Mouse (Mus musculus) kidney, embryonic 16.5 days (tissue): ENCODE measurements around the gene Ctla2b. TPM values are rescaled to one million over a fixed set of nuclear protein-coding genes. Genes with fewer than 3 reads are reported as not detected.

Source experiments
- ATAC-seq: fragments of 200-750 bp; cut with Nextera tagmentation; 2 replicates; pipeline ENCODE4 v1.8.0; 2017; ENCODE audit warnings: moderate TSS enrichment; ENCODE audit not compliant: low FRiP score, low TSS enrichment
- H3K27ac ChIP-seq: fragments of 300-500 bp; sonication (generic); 2 replicates; pipeline ENCODE4 v1.5.1; 2014; ENCODE audit warnings: low read length
- H3K27me3 ChIP-seq: fragments of 300-500 bp; sonication (generic); 2 replicates; pipeline ENCODE4 v1.6.1; 2014; ENCODE audit warnings: low read length, control low read depth, mixed read lengths; ENCODE audit not compliant: insufficient read depth
- H3K36me3 ChIP-seq: fragments of 300-500 bp; sonication (generic); 2 replicates; pipeline ENCODE4 v1.6.1; 2014; ENCODE audit warnings: low read length, control low read depth, mixed read lengths; ENCODE audit not compliant: insufficient read depth
- H3K4me1 ChIP-seq: fragments of 300-500 bp; sonication (generic); 2 replicates; pipeline ENCODE4 v1.6.1; 2014; ENCODE audit warnings: low read length, control low read depth, mixed read lengths; ENCODE audit not compliant: insufficient read depth
- H3K4me2 ChIP-seq: fragments of 300-500 bp; sonication (generic); replicated peaks from 2 replicates; pipeline ENCODE4 v1.6.1; 2014; ENCODE audit warnings: low read depth, low read length
- H3K4me3 ChIP-seq: fragments of 300-500 bp; sonication (generic); 2 replicates; pipeline ENCODE4 v1.5.1; 2014; ENCODE audit warnings: mild to moderate bottlenecking, low read length
- H3K9ac ChIP-seq: fragments of 300-500 bp; sonication (generic); replicated peaks from 2 replicates; pipeline ENCODE4 v1.6.1; 2014; ENCODE audit warnings: low read length
- H3K9me3 ChIP-seq: fragments of 300-500 bp; sonication (generic); 2 replicates; pipeline ENCODE4 v1.6.1; 2016; ENCODE audit warnings: low read length, control low read depth
- WGBS: fragments of 180-500 bp; shearing (Covaris S2); extraction: QIAGEN DNeasy Blood & Tissue Kit; methylation state at CpG from one replicate; pipeline ENCODE4 v1.1.7; 2014; 5-methylcytosine and 5-hydroxymethylcytosine counted together
- polyA plus RNA-seq: library from polyadenylated mRNA; unstranded; fragments of >200 nt; fragmentation: Nextera tagmentation; extraction: Ambion mirVana; gene quantifications from 2 replicates; pipeline ENCODE4 v1.2.1, GENCODE M21; 2015

Ctla2b gene
- polyA plus RNA-seq, 1 experiment from 2014 or later = 4.5 TPM

GRCm38 (mm10) chr13:60848241-60849120 is 48.8 kb downstream of the Ctla2b start:
- no peak overlapping the region for H3K4me3 ChIP-seq
- H3K36me3 ChIP-seq = no peaks in the 10 kb centered on the region
- H3K27me3 ChIP-seq = no peaks in the 10 kb centered on the region
- WGBS = 78% methylated on average over 4 of the region's 4 CpGs
- ATAC-seq = no peak
- H3K27ac ChIP-seq = no peak overlapping the region
- H3K4me2 ChIP-seq = no peak overlapping the region
- no peaks in the 10 kb centered on the region for H3K4me1 ChIP-seq
- H3K9me3 ChIP-seq = no peaks in the 10 kb centered on the region
- H3K9ac ChIP-seq = no peak overlapping the region

Other genes starting within 250 kb of the Ctla2b start
- not detected in 2 replicates for gene BC051665, start 111.1 kb downstream of the Ctla2b start, polyA plus RNA-seq
- not detected in 2 replicates for gene Ctsll3, start 94.6 kb downstream of the Ctla2b start, polyA plus RNA-seq
- gene 4930486L24Rik, start 33.0 kb downstream of the Ctla2b start, polyA plus RNA-seq = 0.14 and 0.44 TPM in 2 replicates
- 0.71 TPM in 1 of 2 replicates, not detected in the other for gene Gm49392, start 553 bp downstream of the Ctla2b start, polyA plus RNA-seq
- not detected in 2 replicates for gene Tpbpb, start 7.4 kb upstream of the Ctla2b start, polyA plus RNA-seq
- gene Gm49393, start 38.1 kb upstream of the Ctla2b start, polyA plus RNA-seq = not detected in 2 replicates
- gene Gm49391, start 39.1 kb upstream of the Ctla2b start, polyA plus RNA-seq = 1.6 and 1.7 TPM in 2 replicates
- gene Ctla2a, start 39.2 kb upstream of the Ctla2b start, polyA plus RNA-seq = 29.9 and 31.0 TPM in 2 replicates
- gene Tpbpa, start 44.5 kb upstream of the Ctla2b start, polyA plus RNA-seq = not detected in 2 replicates
- not detected in 2 replicates for gene Ctsj, start 108.5 kb upstream of the Ctla2b start, polyA plus RNA-seq
- gene Ctsq, start 143.2 kb upstream of the Ctla2b start, polyA plus RNA-seq = not detected in 2 replicates